Mouse (Mus musculus) cerebellum, adult 2 months (tissue): ENCODE measurements around the gene 9430097D07Rik.

Experiments
- CTCF ChIP-seq: fragments of 200-500 bp; IDR thresholded peaks from 2 replicates; pipeline ENCODE4 v1.5.1; 2011; ENCODE audit warnings: low read depth, mild to moderate bottlenecking, control low read depth, low read length, moderate library complexity, borderline replicate concordance; ENCODE audit not compliant: insufficient read depth
- POLR2A ChIP-seq: fragments of 200-500 bp; IDR thresholded peaks from 2 replicates; pipeline ENCODE4 v1.6.1; 2011; ENCODE audit warnings: low read length, control low read depth, borderline replicate concordance; ENCODE audit not compliant: insufficient read depth

- TF ChIP-seq CTCF = no peak
- TF ChIP-seq POLR2A = no peak
These were observed 38.1 kb downstream of the 9430097D07Rik start for GRCm38 (mm10) chr2:32537360-32537905.
